Mouse (Mus musculus) liver, embryonic 11.5 days (tissue): ENCODE measurements around the gene Tmem211. TPM values are rescaled to one million over a fixed set of nuclear protein-coding genes. Genes with fewer than 3 reads are reported as not detected.

Experiments used
- ATAC-seq: fragments of 200-750 bp; cut with Nextera tagmentation; replicated peaks from 2 replicates; pipeline ENCODE4 v1.8.0; 2017; ENCODE audit warnings: moderate number of reproducible peaks, mild to moderate bottlenecking, moderate TSS enrichment, moderate library complexity; ENCODE audit not compliant: low FRiP score
- DNase-seq: peaks from one replicate; pipeline ENCODE4 v3.0.0-alpha.2; 2017; ENCODE audit warnings: low spot score
- H3K27ac ChIP-seq: fragments of 300-500 bp; sonication (generic); 2 replicates; pipeline ENCODE4 v1.5.1; 2014; ENCODE audit warnings: mild to moderate bottlenecking, low read depth, low read length, control low read depth
- H3K27me3 ChIP-seq: fragments of 300-500 bp; sonication (generic); replicated peaks from 2 replicates; pipeline ENCODE4 v1.6.1; 2014; ENCODE audit warnings: low read length, mixed read lengths; ENCODE audit not compliant: control insufficient read depth, insufficient read depth
- H3K36me3 ChIP-seq: fragments of 300-500 bp; sonication (generic); 2 replicates; pipeline ENCODE4 v1.6.1; 2014; ENCODE audit warnings: mild to moderate bottlenecking, low read length, moderate library complexity, mixed read lengths; ENCODE audit not compliant: control insufficient read depth, insufficient read depth
- H3K4me1 ChIP-seq: fragments of 300-500 bp; sonication (generic); replicated peaks from 2 replicates; pipeline ENCODE4 v1.6.1; 2014; ENCODE audit warnings: low read length, mixed read lengths; ENCODE audit not compliant: control insufficient read depth, insufficient read depth
- H3K4me2 ChIP-seq: fragments of 300-500 bp; sonication (generic); 2 replicates; pipeline ENCODE4 v1.6.1; 2014; ENCODE audit warnings: mild to moderate bottlenecking, control low read depth, moderate library complexity
- H3K4me3 ChIP-seq: fragments of 300-500 bp; sonication (generic); 2 replicates; pipeline ENCODE4 v1.5.1; 2014; ENCODE audit warnings: low read depth, low read length, control low read depth
- H3K9ac ChIP-seq: fragments of 300-500 bp; sonication (generic); 2 replicates; pipeline ENCODE4 v1.6.1; 2014; ENCODE audit warnings: low read depth, low read length, control low read depth
- H3K9me3 ChIP-seq: fragments of 300-500 bp; sonication (generic); 2 replicates; pipeline ENCODE4 v1.6.1; 2016; ENCODE audit warnings: low read length, inconsistent platforms, mixed read lengths; ENCODE audit not compliant: control insufficient read depth
- WGBS: fragments of 180-500 bp; shearing (Covaris S2); extraction: QIAGEN DNeasy Blood & Tissue Kit; methylation state at CpG from one replicate; pipeline ENCODE4 v1.1.7; 2014; 5-methylcytosine and 5-hydroxymethylcytosine counted together
- polyA plus RNA-seq: library from polyadenylated mRNA; unstranded; fragments of >200 nt; fragmentation: Nextera tagmentation; extraction: Ambion mirVana; gene quantifications from 2 replicates; pipeline ENCODE4 v1.2.1, GENCODE M21; 2014

Gene Tmem211
- polyA plus RNA-seq, 1 experiment from 2014 or later = not detected

DNA sequence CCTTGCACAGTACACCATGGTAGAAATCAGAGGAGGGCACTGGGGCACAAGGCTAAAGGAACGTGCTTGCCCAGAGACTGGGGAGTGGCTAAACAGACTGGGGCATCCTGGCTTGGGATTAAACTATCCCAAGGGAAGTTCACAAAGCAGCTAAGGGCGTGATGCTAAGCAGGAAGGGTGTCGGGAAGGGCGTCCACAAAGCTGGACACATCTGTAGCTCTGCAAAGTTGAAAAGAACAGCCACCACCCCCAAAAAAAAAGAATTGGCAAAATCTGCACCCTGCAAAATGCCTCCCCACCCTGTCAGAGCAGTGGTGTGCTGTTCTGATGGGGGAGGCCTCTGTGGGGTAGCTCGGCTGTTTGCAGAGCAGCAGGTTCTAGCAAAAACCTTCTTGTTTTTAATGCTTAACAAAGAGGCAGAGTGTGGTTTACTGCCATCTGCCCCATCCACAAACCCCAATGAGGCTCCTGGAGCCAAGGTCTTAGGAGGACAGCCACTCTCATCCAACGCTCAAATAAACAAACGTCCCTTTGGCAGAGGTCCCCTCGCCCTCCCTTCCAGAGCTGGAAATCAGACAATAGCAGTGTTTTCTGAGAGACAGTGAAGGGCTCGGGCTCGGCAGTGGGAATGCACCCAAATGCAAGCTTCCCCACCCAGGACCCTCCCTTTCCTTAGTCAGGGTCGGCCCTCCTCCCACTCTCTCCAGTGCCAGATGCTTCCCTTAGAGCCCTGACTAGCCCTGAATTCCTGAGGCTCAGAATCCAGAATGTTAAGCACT, 17.9 kb upstream of the Tmem211 start:
- Histone ChIP-seq H3K4me2 (no peak overlapping the region), H3K4me3 (no peak overlapping the region), H3K27me3 (no peaks in the 10 kb centered on the region), H3K27ac (no peak overlapping the region; the same call in 1 of the 2 replicates), H3K9me3 (no peaks in the 10 kb centered on the region), H3K36me3 (no peaks in the 10 kb centered on the region), H3K4me1 (peaks cover 27% of the 10 kb centered on the region), H3K9ac (no peak overlapping the region)
- no peak for ATAC-seq
- DNase-seq = no peak
- WGBS = 55% methylated on average over 11 of the region's 11 CpGs

DNA sequence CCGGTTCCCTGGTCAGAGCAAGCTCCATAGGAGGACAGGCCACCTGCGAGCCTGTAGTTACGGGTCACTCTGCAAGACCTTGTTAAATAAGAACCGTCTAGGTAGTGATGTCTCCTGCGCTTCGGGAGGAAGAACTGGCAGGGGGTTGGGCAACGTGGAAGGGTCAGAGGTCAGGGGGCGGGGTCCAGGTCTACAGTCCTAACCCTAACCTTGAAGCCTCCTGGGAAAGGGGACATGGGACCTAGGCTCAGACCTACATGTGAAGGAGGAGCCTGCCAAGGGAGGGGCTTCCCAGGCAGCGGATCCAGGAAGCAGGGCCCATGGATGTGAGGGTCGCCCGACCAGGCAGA, 17.3 kb upstream of the Tmem211 start:
- H3K36me3 ChIP-seq = no peaks in the 10 kb centered on the region
- H3K9me3 ChIP-seq = no peaks in the 10 kb centered on the region
- WGBS = 49% methylated on average over 11 of the region's 11 CpGs
- H3K4me3 ChIP-seq = no peak overlapping the region
- peaks cover 27% of the 10 kb centered on the region for H3K4me1 ChIP-seq
- no peak overlapping the region for H3K4me2 ChIP-seq
- ATAC-seq = no peak
- H3K27ac ChIP-seq = no peak overlapping the region; the same call in 1 of the 2 replicates
- no peaks in the 10 kb centered on the region for H3K27me3 ChIP-seq
- no peak overlapping the region for H3K9ac ChIP-seq
- no peak for DNase-seq

DNA sequence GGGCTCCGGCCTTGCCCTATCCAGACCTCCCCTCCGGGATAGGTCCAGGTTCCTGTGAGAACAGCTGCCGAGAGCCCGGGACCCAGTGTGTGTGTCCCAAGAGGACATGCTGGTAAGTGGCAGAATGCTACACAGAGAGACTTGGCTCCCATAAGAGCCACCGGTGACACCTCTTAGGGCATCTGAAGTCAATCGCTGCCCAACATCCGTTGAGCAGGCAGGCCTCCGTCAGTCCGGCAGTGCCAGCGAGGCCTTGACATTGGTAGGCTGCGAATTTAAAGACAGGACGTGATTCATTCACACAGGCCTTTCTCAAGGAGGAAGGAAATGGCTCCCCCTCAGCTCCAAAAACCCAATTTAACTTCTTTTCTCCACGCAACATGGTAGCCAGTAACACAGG, 16.8 kb upstream of the Tmem211 start:
- H3K9ac ChIP-seq = no peak overlapping the region
- H3K4me1 ChIP-seq = peaks cover 27% of the 10 kb centered on the region
- WGBS = 60% methylated on average over 13 of the region's 13 CpGs
- H3K27me3 ChIP-seq = no peaks in the 10 kb centered on the region
- DNase-seq (no peak), ATAC-seq (no peak)
- H3K36me3 ChIP-seq = no peaks in the 10 kb centered on the region
- H3K27ac ChIP-seq = no peak overlapping the region
- no peak overlapping the region for H3K4me3 ChIP-seq
- H3K4me2 ChIP-seq = no peak overlapping the region
- no peaks in the 10 kb centered on the region for H3K9me3 ChIP-seq

DNA sequence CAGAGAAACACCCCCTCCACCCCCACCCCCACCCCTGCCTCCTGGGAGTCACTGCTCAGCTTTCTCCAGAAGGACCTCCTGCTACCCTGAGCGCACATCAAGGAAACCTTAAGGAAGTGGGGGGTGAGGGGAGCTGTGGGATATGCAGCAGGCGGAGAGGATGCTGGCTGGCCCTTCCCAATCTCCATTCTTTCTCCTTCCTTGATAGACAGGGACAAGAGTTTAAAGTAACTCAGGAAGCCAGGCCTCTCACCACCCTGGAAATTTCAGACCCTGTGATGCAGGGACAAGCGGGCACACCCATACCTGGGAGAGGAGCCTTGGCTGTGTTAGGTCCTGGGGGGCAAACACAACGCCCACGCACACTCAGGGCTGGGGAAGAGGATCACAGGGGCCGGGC, 16.4 kb upstream of the Tmem211 start:
- Histone ChIP-seq H3K27ac (0 out of 2 replicates have a peak overlapping the region, but pooled peaks have one; percentile 32), H3K9me3 (no peaks in the 10 kb centered on the region), H3K27me3 (no peaks in the 10 kb centered on the region), H3K9ac (no peak overlapping the region), H3K4me1 (peaks cover 27% of the 10 kb centered on the region), H3K4me3 (no peak overlapping the region), H3K4me2 (no peak overlapping the region), H3K36me3 (no peaks in the 10 kb centered on the region)
- 70% methylated on average over 6 of the region's 6 CpGs for WGBS
- ATAC-seq (no peak), DNase-seq (no peak)

DNA sequence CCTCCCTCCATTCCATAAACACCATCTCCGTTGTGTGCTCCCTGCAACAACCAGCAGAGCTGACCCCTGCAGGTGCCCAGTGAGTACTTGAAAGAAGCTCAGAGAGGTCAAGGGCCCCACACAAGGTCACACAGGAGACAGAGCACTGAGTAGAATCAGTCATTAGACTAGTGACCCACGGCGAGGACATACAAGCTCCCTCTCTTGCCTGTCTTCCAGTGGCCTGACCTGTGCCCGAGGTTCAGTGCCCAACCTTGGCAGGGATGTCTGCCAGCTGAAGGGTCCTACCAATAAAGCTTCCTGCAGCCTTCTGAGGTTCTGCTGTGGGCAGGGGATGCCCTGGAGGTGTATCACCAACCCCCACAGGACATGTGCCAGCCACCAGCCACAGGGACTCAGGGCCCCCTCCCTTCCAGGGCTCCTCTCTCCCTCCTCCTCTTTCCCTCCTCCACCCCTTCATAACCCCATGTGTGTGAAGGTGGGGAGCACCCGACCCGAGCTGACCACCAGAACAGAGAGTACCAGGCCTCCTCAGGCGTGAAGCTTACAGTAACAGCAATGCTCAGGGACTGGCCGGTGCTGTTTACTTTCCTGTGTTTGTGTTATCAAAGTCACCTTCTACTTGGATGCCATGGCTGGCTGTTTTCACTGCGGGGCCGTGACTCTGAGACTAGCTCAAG, 14.4 kb upstream of the Tmem211 start:
- WGBS = 74% methylated on average over 10 of the region's 10 CpGs
- H3K4me3 ChIP-seq = no peak overlapping the region
- H3K9ac ChIP-seq = no peak overlapping the region
- no peak for ATAC-seq
- H3K9me3 ChIP-seq = no peaks in the 10 kb centered on the region
- no peaks in the 10 kb centered on the region for H3K36me3 ChIP-seq
- no peaks in the 10 kb centered on the region for H3K27me3 ChIP-seq
- no peak overlapping the region for H3K4me2 ChIP-seq
- H3K27ac ChIP-seq = no peak overlapping the region
- peaks cover 14% of the 10 kb centered on the region for H3K4me1 ChIP-seq
- DNase-seq = no peak

DNA sequence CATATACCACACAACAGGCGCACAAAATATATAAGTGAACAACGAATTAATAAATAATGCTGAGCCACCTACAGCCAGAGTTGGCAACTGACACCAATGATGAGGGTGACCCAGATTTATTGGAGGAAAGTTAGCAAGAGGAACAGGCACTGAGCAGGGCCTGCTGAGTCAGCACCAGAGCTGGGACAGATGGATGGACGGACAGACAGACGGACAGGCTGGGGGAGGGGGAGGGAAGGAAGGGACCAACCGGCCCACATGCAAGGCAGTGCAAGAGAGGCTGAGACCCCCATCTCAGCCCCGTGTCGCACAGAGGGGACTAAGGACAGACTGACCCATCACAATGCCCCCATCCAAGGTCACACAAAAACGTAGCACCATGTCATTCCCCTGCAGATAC, 12.7 kb upstream of the Tmem211 start:
- Histone ChIP-seq H3K36me3 (no peaks in the 10 kb centered on the region), H3K9me3 (no peaks in the 10 kb centered on the region), H3K4me2 (no peak overlapping the region), H3K27me3 (peaks cover 3% of the 10 kb centered on the region; the same call in 1 of the 2 replicates), H3K9ac (no peak overlapping the region), H3K4me1 (peaks cover 10% of the 10 kb centered on the region), H3K27ac (no peak overlapping the region), H3K4me3 (no peak overlapping the region)
- 79% methylated on average over 8 of the region's 8 CpGs for WGBS
- DNase-seq = no peak
- ATAC-seq = no peak

DNA sequence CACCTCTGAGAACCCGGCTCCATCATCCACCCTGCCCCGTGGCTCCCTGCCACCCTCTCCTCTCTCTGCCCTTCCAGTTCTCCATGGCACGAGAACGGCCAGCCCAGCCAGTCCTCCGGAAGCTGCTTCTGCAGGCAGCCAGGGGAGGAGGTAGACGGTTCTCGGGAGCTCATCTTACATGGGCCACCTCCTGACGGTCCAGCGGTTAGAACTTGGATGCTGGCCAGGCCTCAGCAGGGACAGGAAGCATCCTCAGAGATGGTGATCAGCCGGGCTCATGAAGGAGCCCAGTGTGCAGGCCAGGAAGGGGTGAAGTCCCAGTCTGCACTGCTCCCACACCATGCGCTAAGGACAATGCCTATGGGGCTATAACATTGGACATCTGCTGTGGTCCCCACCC, 12.3 kb upstream of the Tmem211 start:
- H3K9me3 ChIP-seq = no peaks in the 10 kb centered on the region
- H3K4me1 ChIP-seq = peaks cover 10% of the 10 kb centered on the region
- no peak for ATAC-seq
- H3K27me3 ChIP-seq = peaks cover 5% of the 10 kb centered on the region
- H3K9ac ChIP-seq = no peak overlapping the region
- no peak overlapping the region for H3K4me2 ChIP-seq
- H3K27ac ChIP-seq = no peak overlapping the region
- no peaks in the 10 kb centered on the region for H3K36me3 ChIP-seq
- WGBS = 73% methylated on average over 11 of the region's 11 CpGs
- no peak for DNase-seq
- no peak overlapping the region for H3K4me3 ChIP-seq

DNA sequence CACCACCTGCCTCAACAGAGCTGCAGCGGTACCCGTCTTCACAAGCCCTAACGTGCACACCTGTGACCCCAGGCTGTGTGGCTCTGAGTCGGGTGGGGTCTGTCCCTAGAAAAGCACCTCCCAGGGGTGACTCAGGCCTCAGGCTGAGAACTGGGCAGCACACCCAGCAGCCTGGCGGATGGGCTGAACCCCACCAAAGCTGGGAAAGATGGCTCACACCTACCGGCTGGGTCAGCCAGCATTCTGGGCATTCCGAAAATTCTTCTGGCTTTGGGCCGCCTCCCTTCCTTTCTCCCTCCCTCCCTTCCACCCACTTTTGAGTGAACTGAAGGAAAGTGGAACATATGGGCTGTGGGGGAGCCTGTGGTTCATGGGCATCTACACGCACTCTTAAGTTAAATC, 11.1 kb upstream of the Tmem211 start:
- Histone ChIP-seq H3K9me3 (no peaks in the 10 kb centered on the region), H3K4me3 (no peak overlapping the region), H3K27ac (no peak overlapping the region), H3K4me2 (no peak overlapping the region), H3K36me3 (no peaks in the 10 kb centered on the region), H3K27me3 (peaks cover 12% of the 10 kb centered on the region), H3K4me1 (peaks cover 13% of the 10 kb centered on the region), H3K9ac (no peak overlapping the region)
- ATAC-seq = no peak
- no peak for DNase-seq
- 81% methylated on average over 9 of the region's 9 CpGs for WGBS
